Mouse (Mus musculus) heart, postnatal 0 days (tissue): ENCODE measurements at regions not wholly inside any gene's neighbourhood (a gene's known extent, or its start where the extent isn't known, plus 50 kb on each side); places are given as distances from the start of the nearest gene placed in this dataset.

Source experiments
- CTCF ChIP-seq: IDR thresholded peaks from 2 replicates; pipeline ENCODE4 v1.5.1; 2016; ENCODE audit warnings: antibody characterized with exemption, control low read depth, low read depth
- EP300 ChIP-seq: IDR thresholded peaks from 2 replicates; pipeline ENCODE4 v1.6.1; 2016; ENCODE audit warnings: antibody characterized with exemption, low read depth

DNA sequence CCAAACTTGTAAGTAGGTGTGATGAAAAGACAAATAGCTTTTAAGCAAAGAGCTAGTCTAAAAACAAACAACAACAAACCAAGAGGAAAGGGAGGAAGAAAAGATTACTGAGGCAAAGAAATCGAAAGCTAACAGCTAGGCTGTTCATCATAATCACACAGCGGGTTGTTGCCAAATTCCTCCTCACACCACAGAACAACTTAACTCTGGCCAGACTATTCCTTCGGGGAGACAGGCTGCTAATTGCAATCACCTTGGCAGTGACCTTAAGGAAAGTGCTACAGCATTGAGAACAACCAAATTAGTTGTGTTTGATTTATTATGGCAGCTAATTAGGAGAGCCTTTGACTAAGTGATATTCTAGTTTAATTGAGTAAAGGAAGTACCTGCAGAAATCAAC is 194.4 kb upstream of the Smlr1 start:
- TF ChIP-seq CTCF (no peak), EP300 (no peak)
